Mouse (Mus musculus): ENCODE measurements around the gene Lcp1. TPM values are rescaled to one million over a fixed set of nuclear protein-coding genes. Genes with fewer than 3 reads are reported as not detected.

Lcp1 gene
- polyA plus RNA-seq, 1 experiment from 2014 or later = 26.5 TPM

GRCm38 (mm10) chr14:75188521-75188920, 57.6 kb downstream of the Lcp1 start:
- Histone ChIP-seq H3K4me1 (replicated peaks; ENCODE audit: control insufficient read depth, insufficient read depth, low read length) (no peaks in the 10 kb centered on the region), H3K4me3 (ENCODE audit: low read depth, low read length) (no peak overlapping the region), H3K9ac (ENCODE audit: low read length) (no peak overlapping the region), H3K27ac (ENCODE audit: low read depth, low read length) (no peak overlapping the region), H3K4me2 (ENCODE audit: low read depth, low read length, severe bottlenecking) (no peak overlapping the region), H3K9me3 (ENCODE audit: control insufficient read depth, low read length) (no peaks in the 10 kb centered on the region), H3K27me3 (ENCODE audit: control insufficient read depth, insufficient read depth, low read length) (no peaks in the 10 kb centered on the region), H3K36me3 (ENCODE audit: control insufficient read depth, insufficient read depth, low read length) (no peaks in the 10 kb centered on the region)
- WGBS = 72% methylated on average over 6 of the region's 6 CpGs
- ATAC-seq (replicated peaks; ENCODE audit: low FRiP score) (no peak), DNase-seq (ENCODE audit: low spot score) (no peak)

GRCm38 (mm10) chr14:75189031-75189430, 58.1 kb downstream of the Lcp1 start:
- Histone ChIP-seq H3K4me1 (replicated peaks; ENCODE audit: control insufficient read depth, insufficient read depth, low read length) (no peaks in the 10 kb centered on the region), H3K36me3 (ENCODE audit: control insufficient read depth, insufficient read depth, low read length) (no peaks in the 10 kb centered on the region), H3K4me3 (ENCODE audit: low read depth, low read length) (no peak overlapping the region), H3K4me2 (ENCODE audit: low read depth, low read length, severe bottlenecking) (no peak overlapping the region), H3K9me3 (ENCODE audit: control insufficient read depth, low read length) (no peaks in the 10 kb centered on the region), H3K27me3 (ENCODE audit: control insufficient read depth, insufficient read depth, low read length) (no peaks in the 10 kb centered on the region), H3K27ac (ENCODE audit: low read depth, low read length) (no peak overlapping the region), H3K9ac (ENCODE audit: low read length) (no peak overlapping the region)
- no peak for ATAC-seq (replicated peaks; ENCODE audit: low FRiP score)
- 94% methylated on average over 4 of the region's 4 CpGs for WGBS
- DNase-seq (ENCODE audit: low spot score) = no peak

GRCm38 (mm10) chr14:75190683-75191082, 59.8 kb downstream of the Lcp1 start:
- ATAC-seq (replicated peaks; ENCODE audit: low FRiP score) (no peak), DNase-seq (ENCODE audit: low spot score) (no peak)
- Histone ChIP-seq H3K4me3 (ENCODE audit: low read depth, low read length) (no peak overlapping the region), H3K27ac (ENCODE audit: low read depth, low read length) (no peak overlapping the region), H3K4me1 (replicated peaks; ENCODE audit: control insufficient read depth, insufficient read depth, low read length) (no peaks in the 10 kb centered on the region), H3K4me2 (ENCODE audit: low read depth, low read length, severe bottlenecking) (no peak overlapping the region), H3K9ac (ENCODE audit: low read length) (no peak overlapping the region), H3K36me3 (ENCODE audit: control insufficient read depth, insufficient read depth, low read length) (no peaks in the 10 kb centered on the region), H3K27me3 (ENCODE audit: control insufficient read depth, insufficient read depth, low read length) (no peaks in the 10 kb centered on the region), H3K9me3 (ENCODE audit: control insufficient read depth, low read length) (no peaks in the 10 kb centered on the region)
- WGBS = 85% methylated on average over 4 of the region's 4 CpGs

GRCm38 (mm10) chr14:75192427-75192826, 61.5 kb downstream of the Lcp1 start:
- Histone ChIP-seq H3K9ac (ENCODE audit: low read length) (no peak overlapping the region), H3K36me3 (ENCODE audit: control insufficient read depth, insufficient read depth, low read length) (no peaks in the 10 kb centered on the region), H3K4me2 (ENCODE audit: low read depth, low read length, severe bottlenecking) (no peak overlapping the region), H3K27ac (ENCODE audit: low read depth, low read length) (no peak overlapping the region), H3K4me1 (replicated peaks; ENCODE audit: control insufficient read depth, insufficient read depth, low read length) (no peaks in the 10 kb centered on the region), H3K4me3 (ENCODE audit: low read depth, low read length) (no peak overlapping the region), H3K27me3 (ENCODE audit: control insufficient read depth, insufficient read depth, low read length) (no peaks in the 10 kb centered on the region), H3K9me3 (ENCODE audit: control insufficient read depth, low read length) (no peaks in the 10 kb centered on the region)
- no peak for ATAC-seq (replicated peaks; ENCODE audit: low FRiP score)
- WGBS = 91% methylated on average over 10 of the region's 10 CpGs
- DNase-seq (ENCODE audit: low spot score) = no peak

- no peak overlapping the region for H3K4me3 ChIP-seq (ENCODE audit: low read depth, low read length)
- no peak for DNase-seq (ENCODE audit: low spot score)
- no peaks in the 10 kb centered on the region for H3K9me3 ChIP-seq (ENCODE audit: control insufficient read depth, low read length)
- H3K4me2 ChIP-seq (ENCODE audit: low read depth, low read length, severe bottlenecking) = no peak overlapping the region
- no peaks in the 10 kb centered on the region for H3K36me3 ChIP-seq (ENCODE audit: control insufficient read depth, insufficient read depth, low read length)
- ATAC-seq (replicated peaks; ENCODE audit: low FRiP score) = no peak
- WGBS = 86% methylated on average over 10 of the region's 10 CpGs
- no peak overlapping the region for H3K27ac ChIP-seq (ENCODE audit: low read depth, low read length)
- no peaks in the 10 kb centered on the region for H3K4me1 ChIP-seq (replicated peaks; ENCODE audit: control insufficient read depth, insufficient read depth, low read length)
- H3K9ac ChIP-seq (ENCODE audit: low read length) = no peak overlapping the region
- no peaks in the 10 kb centered on the region for H3K27me3 ChIP-seq (ENCODE audit: control insufficient read depth, insufficient read depth, low read length)
Measured at GRCm38 (mm10) chr14:75192858-75193257, 62.0 kb downstream of the Lcp1 start.

- H3K4me1 ChIP-seq (replicated peaks; ENCODE audit: control insufficient read depth, insufficient read depth, low read length) = no peaks in the 10 kb centered on the region
- H3K4me2 ChIP-seq (ENCODE audit: low read depth, low read length, severe bottlenecking) = no peak overlapping the region
- DNase-seq (ENCODE audit: low spot score) = no peak
- no peaks in the 10 kb centered on the region for H3K27me3 ChIP-seq (ENCODE audit: control insufficient read depth, insufficient read depth, low read length)
- H3K27ac ChIP-seq (ENCODE audit: low read depth, low read length) = no peak overlapping the region
- 90% methylated on average over 5 of the region's 5 CpGs for whole genome bisulfite sequencing
- H3K9ac ChIP-seq (ENCODE audit: low read length) = no peak overlapping the region
- H3K36me3 ChIP-seq (ENCODE audit: control insufficient read depth, insufficient read depth, low read length) = no peaks in the 10 kb centered on the region
- H3K9me3 ChIP-seq (ENCODE audit: control insufficient read depth, low read length) = no peaks in the 10 kb centered on the region
- no peak for ATAC-seq (replicated peaks; ENCODE audit: low FRiP score)
- no peak overlapping the region for H3K4me3 ChIP-seq (ENCODE audit: low read depth, low read length)
Measured at GRCm38 (mm10) chr14:75195530-75195929, 64.6 kb downstream of the Lcp1 start.

GRCm38 (mm10) chr14:75197027-75197426, 66.1 kb downstream of the Lcp1 start:
- Histone ChIP-seq H3K9me3 (ENCODE audit: control insufficient read depth, low read length) (no peaks in the 10 kb centered on the region; the same call in 1 of the 2 replicates), H3K27ac (ENCODE audit: low read depth, low read length) (no peak overlapping the region), H3K4me2 (ENCODE audit: low read depth, low read length, severe bottlenecking) (no peak overlapping the region), H3K4me1 (replicated peaks; ENCODE audit: control insufficient read depth, insufficient read depth, low read length) (no peaks in the 10 kb centered on the region), H3K4me3 (ENCODE audit: low read depth, low read length) (no peak overlapping the region), H3K36me3 (ENCODE audit: control insufficient read depth, insufficient read depth, low read length) (no peaks in the 10 kb centered on the region), H3K27me3 (ENCODE audit: control insufficient read depth, insufficient read depth, low read length) (no peaks in the 10 kb centered on the region), H3K9ac (ENCODE audit: low read length) (no peak overlapping the region)
- ATAC-seq (replicated peaks; ENCODE audit: low FRiP score) = no peak
- peak; percentile 82 for DNase-seq (ENCODE audit: low spot score)
- 40% methylated on average over 5 of the region's 5 CpGs for WGBS

GRCm38 (mm10) chr14:75197660-75198059, 66.8 kb downstream of the Lcp1 start:
- no peak overlapping the region for H3K4me2 ChIP-seq (ENCODE audit: low read depth, low read length, severe bottlenecking)
- DNase-seq (ENCODE audit: low spot score) = no peak
- ATAC-seq (replicated peaks; ENCODE audit: low FRiP score) = no peak
- no peaks in the 10 kb centered on the region; the same call in 1 of the 2 replicates for H3K9me3 ChIP-seq (ENCODE audit: control insufficient read depth, low read length)
- no peak overlapping the region for H3K27ac ChIP-seq (ENCODE audit: low read depth, low read length)
- no peaks in the 10 kb centered on the region for H3K36me3 ChIP-seq (ENCODE audit: control insufficient read depth, insufficient read depth, low read length)
- no peak overlapping the region for H3K4me3 ChIP-seq (ENCODE audit: low read depth, low read length)
- no peak overlapping the region for H3K9ac ChIP-seq (ENCODE audit: low read length)
- H3K27me3 ChIP-seq (ENCODE audit: control insufficient read depth, insufficient read depth, low read length) = no peaks in the 10 kb centered on the region
- H3K4me1 ChIP-seq (replicated peaks; ENCODE audit: control insufficient read depth, insufficient read depth, low read length) = no peaks in the 10 kb centered on the region
- 69% methylated on average over 7 of the region's 7 CpGs for WGBS

- DNase-seq (ENCODE audit: low spot score) (no peak), ATAC-seq (replicated peaks; ENCODE audit: low FRiP score) (no peak)
- H3K4me1 ChIP-seq (replicated peaks; ENCODE audit: control insufficient read depth, insufficient read depth, low read length) = no peaks in the 10 kb centered on the region
- no peaks in the 10 kb centered on the region for H3K27me3 ChIP-seq (ENCODE audit: control insufficient read depth, insufficient read depth, low read length)
- H3K9me3 ChIP-seq (ENCODE audit: control insufficient read depth, low read length) = no peaks in the 10 kb centered on the region; the same call in 1 of the 2 replicates
- WGBS = 89% methylated on average over 6 of the region's 6 CpGs
- H3K9ac ChIP-seq (ENCODE audit: low read length) = no peak overlapping the region
- H3K27ac ChIP-seq (ENCODE audit: low read depth, low read length) = no peak overlapping the region
- H3K4me3 ChIP-seq (ENCODE audit: low read depth, low read length) = no peak overlapping the region
- no peaks in the 10 kb centered on the region for H3K36me3 ChIP-seq (ENCODE audit: control insufficient read depth, insufficient read depth, low read length)
- H3K4me2 ChIP-seq (ENCODE audit: low read depth, low read length, severe bottlenecking) = no peak overlapping the region
Measured at GRCm38 (mm10) chr14:75205363-75206051, 74.6 kb downstream of the Lcp1 start.

Data from forebrain, embryonic 11.5 days (tissue).